Mouse (Mus musculus): ENCODE measurements around the gene Clpb. TPM values are rescaled to one million over a fixed set of nuclear protein-coding genes. Genes with fewer than 3 reads are reported as not detected.
"Not testable (repeated sequence)": the region's sequence is repeated elsewhere in the genome, so short reads cannot be mapped to it uniquely, and the experiment has no call there.

Gene Clpb
- 7.7 and 9.2 TPM in 2 replicates for total RNA-seq (2017)

GRCm38 (mm10) chr7:101663514-101664159 lies at the start of gene Clpb:
Gene Clpb, plus strand, starts transcription at chr7:101663633.
- ATAC-seq (ENCODE audit: extremely low read depth, insufficient number of reproducible peaks, low FRiP score, poor library complexity, severe bottlenecking), result peak; percentile 94

GRCm38 (mm10) chr7:101615406-101615805 lies 48.0 kb upstream of the Clpb start:
- ATAC-seq (ENCODE audit: extremely low read depth, insufficient number of reproducible peaks, low FRiP score, poor library complexity, severe bottlenecking), result no peak

GRCm38 (mm10) chr7:101616136-101616835 lies 47.1 kb upstream of the Clpb start:
- ATAC-seq (ENCODE audit: extremely low read depth, insufficient number of reproducible peaks, low FRiP score, poor library complexity, severe bottlenecking), result no peak

- ATAC-seq (ENCODE audit: extremely low read depth, insufficient number of reproducible peaks, low FRiP score, poor library complexity, severe bottlenecking), result no peak
These were observed 45.8 kb upstream of the Clpb start for GRCm38 (mm10) chr7:101617438-101618165.

GRCm38 (mm10) chr7:101618273-101618672 lies 45.2 kb upstream of the Clpb start:
- no peak for ATAC-seq (ENCODE audit: extremely low read depth, insufficient number of reproducible peaks, low FRiP score, poor library complexity, severe bottlenecking)

GRCm38 (mm10) chr7:101620373-101620772 lies 43.1 kb upstream of the Clpb start:
- 0 out of 2 replicates have a peak, but pooled peaks have one; percentile 44 for ATAC-seq (ENCODE audit: extremely low read depth, insufficient number of reproducible peaks, low FRiP score, poor library complexity, severe bottlenecking)

- ATAC-seq (ENCODE audit: extremely low read depth, insufficient number of reproducible peaks, low FRiP score, poor library complexity, severe bottlenecking), result not testable (repeated sequence)
These were observed 41.6 kb upstream of the Clpb start for GRCm38 (mm10) chr7:101621861-101622260.

- no peak for ATAC-seq (ENCODE audit: extremely low read depth, insufficient number of reproducible peaks, low FRiP score, poor library complexity, severe bottlenecking)
These were observed 39.1 kb upstream of the Clpb start for GRCm38 (mm10) chr7:101624283-101624682.

GRCm38 (mm10) chr7:101627166-101627565 lies 36.3 kb upstream of the Clpb start:
- ATAC-seq (ENCODE audit: extremely low read depth, insufficient number of reproducible peaks, low FRiP score, poor library complexity, severe bottlenecking), result not testable (repeated sequence)

- no peak for ATAC-seq (ENCODE audit: extremely low read depth, insufficient number of reproducible peaks, low FRiP score, poor library complexity, severe bottlenecking)
These were observed 35.0 kb upstream of the Clpb start for GRCm38 (mm10) chr7:101628481-101628880.

GRCm38 (mm10) chr7:101633629-101634177 lies 29.7 kb upstream of the Clpb start:
- ATAC-seq (ENCODE audit: extremely low read depth, insufficient number of reproducible peaks, low FRiP score, poor library complexity, severe bottlenecking), result no peak

GRCm38 (mm10) chr7:101634513-101634912 lies 28.9 kb upstream of the Clpb start:
- ATAC-seq (ENCODE audit: extremely low read depth, insufficient number of reproducible peaks, low FRiP score, poor library complexity, severe bottlenecking), result 0 out of 2 replicates have a peak, but pooled peaks have one; percentile 23

GRCm38 (mm10) chr7:101636056-101636455 lies 27.4 kb upstream of the Clpb start:
- ATAC-seq (ENCODE audit: extremely low read depth, insufficient number of reproducible peaks, low FRiP score, poor library complexity, severe bottlenecking), result no peak

GRCm38 (mm10) chr7:101643879-101644278 lies 19.6 kb upstream of the Clpb start:
- ATAC-seq (ENCODE audit: extremely low read depth, insufficient number of reproducible peaks, low FRiP score, poor library complexity, severe bottlenecking), result no peak

GRCm38 (mm10) chr7:101649729-101650128 lies 13.7 kb upstream of the Clpb start:
- no peak for ATAC-seq (ENCODE audit: extremely low read depth, insufficient number of reproducible peaks, low FRiP score, poor library complexity, severe bottlenecking)

GRCm38 (mm10) chr7:101650565-101650964 lies 12.9 kb upstream of the Clpb start:
- ATAC-seq (ENCODE audit: extremely low read depth, insufficient number of reproducible peaks, low FRiP score, poor library complexity, severe bottlenecking), result no peak

GRCm38 (mm10) chr7:101653681-101654209 lies 9.7 kb upstream of the Clpb start:
- ATAC-seq (ENCODE audit: extremely low read depth, insufficient number of reproducible peaks, low FRiP score, poor library complexity, severe bottlenecking), result no peak

- no peak for ATAC-seq (ENCODE audit: extremely low read depth, insufficient number of reproducible peaks, low FRiP score, poor library complexity, severe bottlenecking)
These were observed 8.5 kb upstream of the Clpb start for GRCm38 (mm10) chr7:101654936-101655335.

GRCm38 (mm10) chr7:101662006-101662405 lies 1.4 kb upstream of the Clpb start:
- ATAC-seq (ENCODE audit: extremely low read depth, insufficient number of reproducible peaks, low FRiP score, poor library complexity, severe bottlenecking), result no peak

Data from neutrophil, adult 5-6 weeks (primary cell).